Mouse (Mus musculus) left cerebral cortex, adult 9 months (tissue): ENCODE data around the gene Nadk2.

Source experiments
- DNase-seq, 2 experiments: peaks; one replicate each; pipeline ENCODE4 v3.0.0; 2022; ENCODE audit warnings: low spot score in 2 of 2

The Nadk2 gene

GRCm38 (mm10) chr15:9130772-9131498 is 59.9 kb downstream of the Nadk2 start:
- no peak for DNase-seq

GRCm38 (mm10) chr15:9131499-9131888 is 60.4 kb downstream of the Nadk2 start:
- DNase-seq = no peak

GRCm38 (mm10) chr15:9132693-9133443 is 61.8 kb downstream of the Nadk2 start:
- no peak for DNase-seq

- DNase-seq = no peak
These were observed 63.9 kb downstream of the Nadk2 start for GRCm38 (mm10) chr15:9134891-9135507.

GRCm38 (mm10) chr15:9139447-9139846 is 68.4 kb downstream of the Nadk2 start:
- DNase-seq = no peak

- peak; percentile 91 to 97 for DNase-seq
These were observed 69.2 kb downstream of the Nadk2 start, which contains the start of gene Lmbrd2 for GRCm38 (mm10) chr15:9140252-9140680. Gene Lmbrd2, plus strand, starts transcription at chr15:9140550.

- DNase-seq = peak in 1 of 2 experiments; percentile 59
These were observed 69.7 kb downstream of the Nadk2 start for GRCm38 (mm10) chr15:9140684-9141171.

GRCm38 (mm10) chr15:9155325-9155724 is 84.3 kb downstream of the Nadk2 start, which contains the start of gene Skp2:
Gene Skp2, minus strand, starts transcription at chr15:9155425.
- no peak for DNase-seq
